Mouse (Mus musculus) kidney, adult 2 months (tissue): ENCODE data around the gene Megf11.

Source experiments
- CTCF ChIP-seq: fragments of 200-500 bp; conservative IDR thresholded peaks from 2 replicates; pipeline ENCODE4 v1.5.1; 2011; ENCODE audit warnings: low read depth, mild to moderate bottlenecking, control low read depth, low read length, moderate library complexity, mixed read lengths; ENCODE audit not compliant: insufficient read depth, insufficient read length
- POLR2A ChIP-seq: fragments of 200-500 bp; IDR thresholded peaks from one replicate; pipeline ENCODE4 v1.6.1; 2011; ENCODE audit warnings: low read depth, low read length, control low read depth

DNA sequence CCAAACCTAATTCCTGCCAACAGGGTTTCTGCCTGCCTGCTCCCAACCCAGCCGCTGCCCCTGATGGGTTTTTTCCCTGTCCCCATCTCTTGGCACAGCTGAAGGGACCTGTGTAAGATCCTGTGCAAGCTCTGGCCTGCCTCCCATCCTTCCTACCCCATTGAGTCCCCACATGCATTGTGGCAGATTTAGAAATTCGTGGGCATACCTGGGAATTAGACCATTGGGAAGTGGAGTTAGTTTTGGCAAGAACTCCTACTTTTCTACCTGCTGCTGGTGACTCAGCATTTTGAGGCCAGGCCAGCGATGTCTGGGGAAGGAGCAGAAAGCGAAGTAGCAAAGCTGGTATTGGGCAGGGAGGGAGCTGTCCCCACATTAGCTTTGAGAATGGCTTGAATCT lies 102.0 kb downstream of the Megf11 start:
- TF ChIP-seq POLR2A, result no peak
- no peak for TF ChIP-seq CTCF
